Mouse (Mus musculus) small intestine, adult 2 months (tissue): ENCODE results near the gene Nsg1.

Source experiments
- CTCF ChIP-seq: fragments of 200-500 bp; IDR thresholded peaks from 2 replicates; pipeline ENCODE4 v1.5.1; 2012; ENCODE audit warnings: low read depth, mild to moderate bottlenecking, control low read depth, inconsistent platforms, low read length, moderate library complexity, mixed read lengths; ENCODE audit not compliant: insufficient replicate concordance, insufficient read length; ENCODE audit errors: extremely low read depth
- POLR2A ChIP-seq: fragments of 200-500 bp; IDR thresholded peaks from 2 replicates; pipeline ENCODE4 v1.6.1; 2012; ENCODE audit warnings: low read depth, mild to moderate bottlenecking, control low read depth, inconsistent platforms, low read length, moderate library complexity

GRCm38 (mm10) chr5:38187006-38187405 is 27.3 kb upstream of the Nsg1 start:
- TF ChIP-seq CTCF = no peak
- no peak for TF ChIP-seq POLR2A
